Mouse (Mus musculus): ENCODE data around the gene Lrrtm3.

GRCm38 (mm10) chr10:63886449-63887088 is 203.5 kb downstream of the Lrrtm3 start:
- TF ChIP-seq CTCF (IDR thresholded peaks at IDR 0.05; ENCODE audit: extremely low read depth, insufficient read length, insufficient replicate concordance, low read depth, low read length) (no peak), POLR2A (IDR thresholded peaks at IDR 0.05; ENCODE audit: low read depth, low read length) (no peak)
